Mouse (Mus musculus) liver, adult 2 months (tissue): ENCODE data around the gene Ndufb4. TPM values are rescaled to one million over a fixed set of nuclear protein-coding genes. Genes with fewer than 3 reads are reported as not detected.
A peak's percentile ranks its signal among the peaks of the same experiment; 100 is the strongest.

Experiments used
- DNase-seq: peaks from one replicate; pipeline ENCODE4 v3.0.0-alpha.2; 2011; ENCODE audit warnings: low read depth, low spot score; ENCODE audit errors: extremely low read depth
- H3K27ac ChIP-seq: fragments of 200-500 bp; replicated peaks from 2 replicates; pipeline ENCODE4 v1.5.1; 2012; ENCODE audit warnings: low read depth, mild to moderate bottlenecking, control low read depth, inconsistent platforms, low read length; ENCODE audit not compliant: insufficient read depth
- H3K27me3 ChIP-seq: fragments of 200-500 bp; 2 replicates; pipeline ENCODE4 v1.6.1; 2012; ENCODE audit warnings: mild to moderate bottlenecking, moderate library complexity, low read length, inconsistent platforms; ENCODE audit not compliant: control insufficient read depth, insufficient read depth
- H3K36me3 ChIP-seq: fragments of 200-500 bp; 2 replicates; pipeline ENCODE4 v1.6.1; 2012; ENCODE audit warnings: low read length, inconsistent platforms; ENCODE audit not compliant: control insufficient read depth, insufficient read depth
- H3K4me1 ChIP-seq: fragments of 200-500 bp; 2 replicates; pipeline ENCODE4 v1.6.1; 2011; ENCODE audit warnings: low read length; ENCODE audit not compliant: control insufficient read depth, insufficient read depth
- H3K4me3 ChIP-seq: fragments of 200-500 bp; 2 replicates; pipeline ENCODE4 v1.5.1; 2011; ENCODE audit warnings: low read depth, mild to moderate bottlenecking, control low read depth, low read length, moderate library complexity; ENCODE audit not compliant: insufficient read depth
- H3K79me2 ChIP-seq: fragments of 200-500 bp; 2 replicates; pipeline ENCODE4 v1.6.1; 2012; ENCODE audit warnings: inconsistent platforms, mild to moderate bottlenecking, low read length, moderate library complexity; ENCODE audit not compliant: control insufficient read depth, insufficient read depth
- H3K9ac ChIP-seq: fragments of 200-500 bp; 2 replicates; pipeline ENCODE4 v1.6.1; 2012; ENCODE audit warnings: low read depth, mild to moderate bottlenecking, control low read depth, inconsistent platforms, low read length
- CTCF ChIP-seq: fragments of 200-500 bp; IDR thresholded peaks from 2 replicates; pipeline ENCODE4 v1.5.1; 2011; ENCODE audit warnings: low read depth, low read length, control low read depth
- POLR2A ChIP-seq: fragments of 200-500 bp; IDR thresholded peaks from 2 replicates; pipeline ENCODE4 v1.6.1; 2011; ENCODE audit warnings: low read length, control low read depth; ENCODE audit not compliant: insufficient read depth; ENCODE audit errors: extremely low read depth
- WGBS: fragments of 180-500 bp; shearing (Covaris S2); methylation state at CpG from one replicate; pipeline ENCODE4 v1.1.7; 2018; 5-methylcytosine and 5-hydroxymethylcytosine counted together
- polyA plus RNA-seq: library from polyadenylated mRNA; depleted of rRNA; stranded (reverse); fragments of >200 nt; gene quantifications from 2 replicates; pipeline ENCODE4 v1.2.3, GENCODE M21; 2012; rRNA removed
- total RNA-seq: library from RNA; depleted of rRNA; stranded (reverse); fragments of >200 nt; gene quantifications from 2 replicates; pipeline ENCODE4 v1.2.3, GENCODE M21; 2014; rRNA removed

Ndufb4 gene
- total and polyA plus RNA-seq, 2 experiments, result 54.4 to 79.9 TPM

- no peak overlapping the region for H3K27ac ChIP-seq
- no peak overlapping the region for H3K4me3 ChIP-seq
- TF ChIP-seq POLR2A (no peak), CTCF (no peak)
- H3K79me2 ChIP-seq, result no peaks in the 10 kb centered on the region
- H3K9ac ChIP-seq, result no peak overlapping the region
- 89% methylated on average over 1 of the region's 1 CpGs for WGBS
- H3K27me3 ChIP-seq, result no peaks in the 10 kb centered on the region
- peaks cover 81% of the 10 kb centered on the region for H3K36me3 ChIP-seq
- H3K4me1 ChIP-seq, result peaks cover 7% of the 10 kb centered on the region
- no peak for DNase-seq
Measured at GRCm38 (mm10) chr16:37603431-37603830, 50.8 kb downstream of the Ndufb4 start.

GRCm38 (mm10) chr16:37599326-37599725 lies 54.9 kb downstream of the Ndufb4 start:
- no peak overlapping the region for H3K27ac ChIP-seq
- 63% methylated on average over 3 of the region's 3 CpGs for whole genome bisulfite sequencing

GRCm38 (mm10) chr16:37598463-37598862 lies 55.8 kb downstream of the Ndufb4 start:
- 89% methylated on average over 7 of the region's 7 CpGs for WGBS
- no peak for DNase-seq
- H3K79me2 ChIP-seq, result no peaks in the 10 kb centered on the region; the same call in 1 of the 2 replicates
- H3K36me3 ChIP-seq, result peaks cover 71% of the 10 kb centered on the region
- H3K27me3 ChIP-seq, result no peaks in the 10 kb centered on the region
- H3K9ac ChIP-seq, result no peak overlapping the region
- H3K4me3 ChIP-seq, result no peak overlapping the region
- H3K27ac ChIP-seq, result no peak overlapping the region
- TF ChIP-seq CTCF (no peak), POLR2A (no peak)
- no peaks in the 10 kb centered on the region for H3K4me1 ChIP-seq

More at GRCm38 (mm10) chr16:37599326-37599725, 54.9 kb downstream of the Ndufb4 start:
- no peak for TF ChIP-seq CTCF
- TF ChIP-seq POLR2A, result no peak
- Histone ChIP-seq H3K4me3 (no peak overlapping the region), H3K79me2 (no peaks in the 10 kb centered on the region; the same call in 1 of the 2 replicates), H3K36me3 (peaks cover 77% of the 10 kb centered on the region), H3K9ac (no peak overlapping the region), H3K27me3 (no peaks in the 10 kb centered on the region), H3K4me1 (peaks cover 3% of the 10 kb centered on the region)
- no peak for DNase-seq

- Histone ChIP-seq H3K27ac (no peak overlapping the region), H3K4me1 (peaks cover 3% of the 10 kb centered on the region; the same call in 1 of the 2 replicates), H3K4me3 (no peak overlapping the region), H3K36me3 (peaks cover 69% of the 10 kb centered on the region), H3K9ac (no peak overlapping the region), H3K27me3 (no peaks in the 10 kb centered on the region), H3K79me2 (no peaks in the 10 kb centered on the region; the same call in 1 of the 2 replicates)
- 38% methylated on average over 5 of the region's 5 CpGs for WGBS
- peak; percentile 51 for DNase-seq
- TF ChIP-seq POLR2A (no peak), CTCF (no peak)
Measured at GRCm38 (mm10) chr16:37597412-37597811, 56.8 kb downstream of the Ndufb4 start.

Other genes with a start within 250 kb of the Ndufb4 start
- 7.2 and 8.3 TPM in 2 replicates for gene Gtf2e1, start 114.7 kb downstream of the Ndufb4 start, total RNA-seq
- 5.0 and 5.5 TPM in 2 replicates for gene Gtf2e1, start 114.7 kb downstream of the Ndufb4 start, polyA plus RNA-seq
- gene Rabl3, start 114.6 kb downstream of the Ndufb4 start, total RNA-seq, result 10.4 and 10.7 TPM in 2 replicates
- gene Rabl3, start 114.6 kb downstream of the Ndufb4 start, polyA plus RNA-seq, result 2.8 and 3.5 TPM in 2 replicates
- gene Hgd, start 74.3 kb downstream of the Ndufb4 start, total RNA-seq, result 871 and 874 TPM in 2 replicates
- 457 and 554 TPM in 2 replicates for gene Hgd, start 74.3 kb downstream of the Ndufb4 start, polyA plus RNA-seq
- 4.4 and 5.0 TPM in 2 replicates for gene Fstl1, start 122.4 kb upstream of the Ndufb4 start, total RNA-seq
- 1.8 and 1.9 TPM in 2 replicates for gene Fstl1, start 122.4 kb upstream of the Ndufb4 start, polyA plus RNA-seq
- 2.1 and 3.2 TPM in 2 replicates for gene Gm36028, start 206.7 kb upstream of the Ndufb4 start, total RNA-seq
- 5.3 and 8.9 TPM in 2 replicates for gene Gm36028, start 206.7 kb upstream of the Ndufb4 start, polyA plus RNA-seq
- 29.2 and 42.6 TPM in 2 replicates for gene Lrrc58, start 213.9 kb upstream of the Ndufb4 start, total RNA-seq
- gene Lrrc58, start 213.9 kb upstream of the Ndufb4 start, polyA plus RNA-seq, result 9.9 and 10.5 TPM in 2 replicates